ENCODE assay signal across 9 mouse cellular contexts in genomic region chr9:91364971-91365501, GRCm38 (mm10). TPM values are rescaled to one million over a fixed set of nuclear protein-coding genes. Genes with fewer than 3 reads are reported as not detected.
DNase-seq lines count a peak whose midpoint lies in the region; ATAC-seq and TF ChIP-seq lines count a peak whose summit lies in the region.
"Had no signal": no experiment of that assay in that cellular context is flagged by ENCODE, and none has a peak within 500 bp of the region (broad histone marks: within the 10 kb centered on the region; RNA-seq: fewer than 3 reads in every experiment).

No protein-coding gene starts in this region.

- no peak for TF ChIP-seq EP300 in stomach, postnatal 0 days (optimal IDR thresholded peaks at IDR 0.05)

- peak overlapping the region; percentile 49 for H3K4me2 ChIP-seq in forebrain, embryonic 11.5 days (ENCODE audit: low read depth, low read length, severe bottlenecking)
- peak overlapping the region; percentile 32 for H3K4me2 ChIP-seq in liver, embryonic 13.5 days
- peak overlapping the region; percentile 52 for H3K4me2 ChIP-seq in stomach, postnatal 0 days (replicated peaks; ENCODE audit: low read depth)

- no peak for DNase-seq in gastrocnemius, adult 2 months
- no peak for DNase-seq in gastrocnemius, postnatal 14 days
- DNase-seq in R1 (ENCODE audit: low read depth, low spot score) = peak; percentile 63
- DNase-seq in forebrain, embryonic 11.5 days (ENCODE audit: low spot score) = peak; percentile 89
- DNase-seq in liver, embryonic 13.5 days = no peak
- no peak for DNase-seq in stomach, postnatal 0 days (ENCODE audit: low spot score)
- DNase-seq in frontal cortex, postnatal 25 days (ENCODE audit: low spot score in 2 of 2) = no peak

- H3K9ac ChIP-seq in forebrain, embryonic 11.5 days (ENCODE audit: low read length) = peak overlapping the region; percentile 98
- H3K9ac ChIP-seq in liver, embryonic 13.5 days = no peak overlapping the region
- H3K9ac ChIP-seq in stomach, postnatal 0 days (ENCODE audit: low read length) = no peak overlapping the region

- H3K27ac ChIP-seq in gastrocnemius, adult 2 months = peak overlapping the region; percentile 63
- H3K27ac ChIP-seq in forebrain, embryonic 11.5 days (ENCODE audit: low read depth, low read length) = peak overlapping the region; percentile 95
- no peak overlapping the region for H3K27ac ChIP-seq in liver, embryonic 13.5 days
- no peak overlapping the region for H3K27ac ChIP-seq in stomach, postnatal 0 days (replicated peaks)

- no peaks in the 10 kb centered on the region for H3K9me3 ChIP-seq in forebrain, embryonic 11.5 days (ENCODE audit: control insufficient read depth, low read length)
- no peaks in the 10 kb centered on the region for H3K9me3 ChIP-seq in liver, embryonic 13.5 days (replicated peaks)
- H3K9me3 ChIP-seq in stomach, postnatal 0 days (ENCODE audit: control insufficient read depth, low read length) = no peaks in the 10 kb centered on the region

- intact Hi-C loops in gastrocnemius, adult 2 months (cut with DNase I) = loop anchor here (2.0 kb wide), 1 partner anchor 14 kb away; no protein-coding TSS in a partner anchor
- intact Hi-C loops in gastrocnemius, postnatal 14 days (cut with DNase I; ENCODE audit: low total_unique reads) = no loop called here

- peak overlapping the region; percentile 66 for H3K4me3 ChIP-seq in gastrocnemius, adult 2 months
- peak overlapping the region; percentile 72 for H3K4me3 ChIP-seq in forebrain, embryonic 11.5 days (ENCODE audit: low read depth, low read length)
- H3K4me3 ChIP-seq in liver, embryonic 13.5 days (replicated peaks) = peak overlapping the region; percentile 28; the same call in 1 of the 2 replicates
- peak overlapping the region; percentile 37 for H3K4me3 ChIP-seq in stomach, postnatal 0 days (ENCODE audit: low read depth, low read length)
- H3K4me3 ChIP-seq: erythroblast, embryonic 14.5 days had no signal

- peak; percentile 28 for ATAC-seq in forebrain, embryonic 11.5 days (replicated peaks; ENCODE audit: low FRiP score)
- no peak for ATAC-seq in liver, embryonic 13.5 days (ENCODE audit: low read depth)
- ATAC-seq in stomach, postnatal 0 days (ENCODE audit: low FRiP score, low TSS enrichment) = 0 out of 2 replicates have a peak, but pooled peaks have one; percentile 18
- no peak for ATAC-seq in activated CD4-positive, CD25-positive, alpha-beta regulatory T cell, adult 4 months

- WGBS in forebrain, embryonic 11.5 days = under 1% methylated on average over 36 of the region's 42 CpGs
- under 1% methylated on average over 34 of the region's 42 CpGs for WGBS in liver, embryonic 13.5 days (ENCODE audit: insufficient replicate concordance)
- under 1% methylated on average over 41 of the region's 42 CpGs for WGBS in stomach, postnatal 0 days

- H3K27me3 ChIP-seq in forebrain, embryonic 11.5 days (ENCODE audit: control insufficient read depth, insufficient read depth, low read length) = peaks cover 25% of the 10 kb centered on the region
- peaks cover 99% of the 10 kb centered on the region for H3K27me3 ChIP-seq in liver, embryonic 13.5 days
- peaks cover 37% of the 10 kb centered on the region for H3K27me3 ChIP-seq in stomach, postnatal 0 days (ENCODE audit: control insufficient read depth, insufficient read depth, low read length)

- no peaks in the 10 kb centered on the region for H3K36me3 ChIP-seq in forebrain, embryonic 11.5 days (ENCODE audit: control insufficient read depth, insufficient read depth, low read length)
- H3K36me3 ChIP-seq in liver, embryonic 13.5 days = no peaks in the 10 kb centered on the region
- no peaks in the 10 kb centered on the region for H3K36me3 ChIP-seq in stomach, postnatal 0 days (ENCODE audit: control insufficient read depth, insufficient read depth, low read length)

- H3K4me1 ChIP-seq in forebrain, embryonic 11.5 days (replicated peaks; ENCODE audit: control insufficient read depth, insufficient read depth, low read length) = peaks cover 4% of the 10 kb centered on the region; the same call in 1 of the 2 replicates
- peaks cover 13% of the 10 kb centered on the region; the same call in 1 of the 2 replicates for H3K4me1 ChIP-seq in liver, embryonic 13.5 days (replicated peaks)
- H3K4me1 ChIP-seq in stomach, postnatal 0 days (replicated peaks; ENCODE audit: control insufficient read depth, insufficient read depth) = no peaks in the 10 kb centered on the region; the same call in 1 of the 2 replicates

- TF ChIP-seq CTCF in gastrocnemius, adult 2 months (IDR thresholded peaks at IDR 0.05) = no peak
- TF ChIP-seq CTCF in stomach, postnatal 0 days (IDR thresholded peaks at IDR 0.05; ENCODE audit: low read depth) = no peak

RNA-seq across cellular contexts. Expression of gene Zic1, which starts 0.6 kb away (rescaled TPM):
- total RNA-seq in gastrocnemius, adult 2 months (2021) = 1 to 10 TPM in 1 of 2 experiments, under 1 TPM in 1; 0.81 to 1.4 TPM
- 1 to 10 TPM in 1 of 2 experiments, under 1 TPM in 1; 0.47 to 3.9 TPM for total RNA-seq in gastrocnemius, postnatal 14 days (2021)
- 14.7 and 15.7 TPM in 2 replicates for polyA plus RNA-seq in forebrain, embryonic 11.5 days (2014; fragmentation: Nextera tagmentation; extraction: Ambion mirVana)
- 0.05 and 0.10 TPM in 2 replicates for polyA plus RNA-seq in liver, embryonic 13.5 days (2015; fragmentation: Nextera tagmentation; extraction: Ambion mirVana)
- not detected in 2 replicates for polyA plus RNA-seq in stomach, postnatal 0 days (2015; fragmentation: Nextera tagmentation; extraction: Ambion mirVana)
- polyA plus RNA-seq in activated CD4-positive, CD25-positive, alpha-beta regulatory T cell, adult 4 months (2017; shearing (Covaris generic)) = not detected
- polyA plus RNA-seq: erythroblast, embryonic 14.5 days had no signal

RNA-seq across cellular contexts. Expression of gene Zic4, which starts 2.8 kb away (rescaled TPM):
- not detected for total RNA-seq in gastrocnemius, adult 2 months (2021)
- total RNA-seq in gastrocnemius, postnatal 14 days (2021) = under 1 TPM in 1 of 2 experiments, not detected in 1; 0.66 TPM
- polyA plus RNA-seq in forebrain, embryonic 11.5 days (2014; fragmentation: Nextera tagmentation; extraction: Ambion mirVana) = 58.8 and 59.5 TPM in 2 replicates
- polyA plus RNA-seq in liver, embryonic 13.5 days (2015; fragmentation: Nextera tagmentation; extraction: Ambion mirVana) = not detected in 2 replicates
- polyA plus RNA-seq in stomach, postnatal 0 days (2015; fragmentation: Nextera tagmentation; extraction: Ambion mirVana) = not detected in 2 replicates
- not detected for polyA plus RNA-seq in activated CD4-positive, CD25-positive, alpha-beta regulatory T cell, adult 4 months (2017; shearing (Covaris generic))

Comparison
In these comparisons a context has a peak if more than half of its experiments do, and no peak if none do; other contexts are left out.
1. DNase-seq: peak in R1 (single experiment) and forebrain, embryonic 11.5 days (single experiment); none in gastrocnemius, adult 2 months (single experiment), gastrocnemius, postnatal 14 days (single experiment), liver, embryonic 13.5 days (single experiment), stomach, postnatal 0 days (single experiment) and frontal cortex, postnatal 25 days (0 of 2).
2. H3K27ac ChIP-seq: peak in gastrocnemius, adult 2 months (single experiment) and forebrain, embryonic 11.5 days (single experiment); none in liver, embryonic 13.5 days (single experiment) and stomach, postnatal 0 days (single experiment).
3. ATAC-seq: peak in forebrain, embryonic 11.5 days (single experiment) and stomach, postnatal 0 days (single experiment); none in liver, embryonic 13.5 days (single experiment) and activated CD4-positive, CD25-positive, alpha-beta regulatory T cell, adult 4 months (single experiment).
4. RNA of gene Zic1, which starts 0.6 kb away (polyA plus RNA-seq): 14.7 to 15.7 TPM in forebrain, embryonic 11.5 days; 0.05 to 0.10 TPM in liver, embryonic 13.5 days, not detected in stomach, postnatal 0 days and not detected in activated CD4-positive, CD25-positive, alpha-beta regulatory T cell, adult 4 months; every median in the first group is over 10 times any median in the second.
5. RNA of gene Zic4, which starts 2.8 kb away (polyA plus RNA-seq): 58.8 to 59.5 TPM in forebrain, embryonic 11.5 days; not detected in liver, embryonic 13.5 days, not detected in stomach, postnatal 0 days and not detected in activated CD4-positive, CD25-positive, alpha-beta regulatory T cell, adult 4 months; every median in the first group is over 10 times any median in the second.
6. Peak in every context shown above with its lines, with median percentiles within 50 percentile points of each other: H3K4me3 ChIP-seq and H3K4me2 ChIP-seq.